Mouse (Mus musculus): ENCODE measurements around the gene Stard3.

DNA sequence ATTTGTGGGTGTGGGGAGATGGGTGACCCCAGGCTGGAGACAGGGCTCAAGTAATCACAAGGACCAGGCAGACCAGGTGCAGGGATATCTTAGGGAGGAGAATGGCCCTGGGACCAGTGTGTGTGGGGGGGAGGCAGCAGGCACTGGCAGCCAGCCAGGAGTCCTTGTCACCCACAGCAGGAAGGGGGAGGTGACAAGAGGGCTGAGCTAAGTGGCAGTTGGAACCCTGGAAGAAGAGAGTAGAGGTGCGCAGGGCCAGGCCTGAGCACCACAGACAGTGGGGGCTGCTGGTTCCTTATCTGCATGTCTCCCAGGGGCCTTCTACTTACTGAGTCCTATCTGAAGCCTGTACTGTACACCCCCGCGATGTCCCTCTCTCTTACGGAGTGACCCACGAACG lies 35.1 kb downstream of the Stard3 start:
- TF ChIP-seq CTCF (IDR thresholded peaks at IDR 0.05; ENCODE audit: insufficient read depth, low read length), result no peak
- no peak for TF ChIP-seq POLR2A (IDR thresholded peaks at IDR 0.05; ENCODE audit: borderline replicate concordance, extremely low read depth, low read depth, low read length)
